In the genomic region with DNA sequence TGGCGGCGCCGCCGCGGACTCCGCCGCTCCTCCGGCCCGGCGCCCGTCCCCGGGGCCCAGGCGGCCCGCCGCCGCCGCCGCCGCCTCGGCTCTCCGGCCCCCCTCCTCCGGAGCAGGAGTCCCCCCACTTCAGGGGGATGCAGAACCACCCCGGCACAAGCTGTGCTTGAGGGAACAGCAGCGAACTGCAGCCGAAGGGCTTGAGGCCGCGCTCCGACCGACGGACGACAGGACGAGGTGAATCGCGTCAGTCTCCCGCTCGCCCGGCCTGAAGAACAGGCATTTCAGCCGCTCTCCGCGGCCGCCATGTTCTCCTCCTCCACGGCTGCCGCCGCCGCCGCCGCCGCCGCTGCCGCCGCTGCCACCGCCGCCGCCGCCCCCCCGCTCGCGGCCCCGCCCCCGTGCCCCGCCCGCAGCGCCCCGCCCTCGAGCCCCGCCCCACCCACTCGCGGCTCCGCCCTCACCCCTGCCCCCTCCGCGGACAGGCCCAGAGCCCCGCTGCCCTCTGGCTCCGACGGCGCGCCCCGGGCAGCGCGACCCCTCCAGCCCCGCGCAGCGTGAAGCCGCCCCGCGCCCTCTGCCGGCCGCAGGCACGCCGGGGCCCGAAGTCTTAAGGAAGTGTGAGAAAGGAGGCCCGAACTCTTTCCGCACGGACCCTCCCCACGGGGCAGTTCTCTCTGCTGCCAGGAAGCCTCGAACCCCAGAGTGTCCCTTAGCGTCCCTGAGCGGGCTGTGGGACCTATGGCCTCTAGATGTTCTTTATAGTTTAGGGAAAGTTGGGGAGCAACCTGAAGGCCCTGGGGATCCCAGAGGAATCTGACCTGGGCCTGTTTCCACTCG, we compare ENCODE assay signal across 8 mouse cellular contexts. TPM values are rescaled to one million over a fixed set of nuclear protein-coding genes. Genes with fewer than 3 reads are reported as not detected.
DNase-seq lines count a peak whose midpoint lies in the region; ATAC-seq lines count a peak whose summit lies in the region.

A gene (minus strand): TSS at position 351 of the 840 bp plus-strand sequence.

- no peaks in the 10 kb centered on the region for H3K36me3 ChIP-seq in forebrain, embryonic 10.5 days (replicated peaks)
- no peaks in the 10 kb centered on the region for H3K36me3 ChIP-seq in heart, embryonic 14.5 days (ENCODE audit: control insufficient read depth, insufficient read depth, low read length)
- H3K36me3 ChIP-seq in liver, embryonic 15.5 days (replicated peaks): no peaks in the 10 kb centered on the region
- H3K36me3 ChIP-seq in neural tube, embryonic 11.5 days (ENCODE audit: control insufficient read depth, insufficient read depth, low read length): no peaks in the 10 kb centered on the region
- no peaks in the 10 kb centered on the region for H3K36me3 ChIP-seq in stomach, embryonic 16.5 days (ENCODE audit: control insufficient read depth, insufficient read depth, low read length)

- peak within 1 kb of the TSS; percentile 78 for H3K4me2 ChIP-seq in heart, embryonic 14.5 days (ENCODE audit: low read length)
- H3K4me2 ChIP-seq in liver, embryonic 15.5 days: peak within 1 kb of the TSS; percentile 91
- peak within 1 kb of the TSS; percentile 80 for H3K4me2 ChIP-seq in neural tube, embryonic 11.5 days (ENCODE audit: low read depth)
- peak within 1 kb of the TSS; percentile 83 for H3K4me2 ChIP-seq in stomach, embryonic 16.5 days (ENCODE audit: low read depth, low read length)

- peak within 1 kb of the TSS; percentile 96 for H3K9ac ChIP-seq in heart, embryonic 14.5 days (ENCODE audit: low read length)
- peak within 1 kb of the TSS; percentile 74 for H3K9ac ChIP-seq in liver, embryonic 15.5 days
- peak within 1 kb of the TSS; percentile 96 for H3K9ac ChIP-seq in neural tube, embryonic 11.5 days (ENCODE audit: low read length)
- H3K9ac ChIP-seq in stomach, embryonic 16.5 days (ENCODE audit: low read length): peak within 1 kb of the TSS; percentile 90

- H3K4me1 ChIP-seq in brown adipose tissue, adult 24 weeks (ENCODE audit: control insufficient read depth, insufficient read depth, insufficient read length, low read length): peaks cover 5% of the 10 kb centered on the region; the same call in 1 of the 2 replicates
- peaks cover 19% of the 10 kb centered on the region for H3K4me1 ChIP-seq in forebrain, embryonic 10.5 days
- peaks cover 2 to 23% of the 10 kb centered on the region in 2 experiments; a peak in 3 of 4 replicates for H3K4me1 ChIP-seq in heart, embryonic 14.5 days (ENCODE audit: control insufficient read depth in 2 of 2, insufficient read depth in 2 of 2, low read length in 2 of 2)
- peaks cover 22% of the 10 kb centered on the region for H3K4me1 ChIP-seq in liver, embryonic 15.5 days (replicated peaks)
- peaks cover 8% of the 10 kb centered on the region for H3K4me1 ChIP-seq in neural tube, embryonic 11.5 days (ENCODE audit: control insufficient read depth, insufficient read depth, low read length)
- 0 out of 2 replicates have a peak, but pooled peaks cover 8% of the 10 kb centered on the region for H3K4me1 ChIP-seq in stomach, embryonic 16.5 days (ENCODE audit: control insufficient read depth, insufficient read depth, low read length)

- WGBS in forebrain, embryonic 10.5 days: 1% methylated on average over 79 of the region's 98 CpGs
- WGBS in heart, embryonic 14.5 days: under 1% methylated on average over 77 of the region's 98 CpGs
- under 1% methylated on average over 70 of the region's 98 CpGs for WGBS in liver, embryonic 15.5 days (ENCODE audit: insufficient replicate concordance)
- WGBS in neural tube, embryonic 11.5 days: under 1% methylated on average over 46 of the region's 98 CpGs
- 2% methylated on average over 70 of the region's 98 CpGs for WGBS in stomach, embryonic 16.5 days

- peak within 1 kb of the TSS; percentile 100 for H3K4me3 ChIP-seq in brown adipose tissue, adult 24 weeks (ENCODE audit: insufficient read depth, low read depth, low read length)
- H3K4me3 ChIP-seq in forebrain, embryonic 10.5 days: peak within 1 kb of the TSS; percentile 83
- peak within 1 kb of the TSS; percentile 73 to 97 for H3K4me3 ChIP-seq in heart, embryonic 14.5 days (ENCODE audit: control insufficient read depth in 1 of 2, insufficient read depth in 1 of 2, low read depth in 1 of 2, low read length in 2 of 2)
- peak within 1 kb of the TSS; percentile 81 for H3K4me3 ChIP-seq in liver, embryonic 15.5 days (replicated peaks)
- peak within 1 kb of the TSS; percentile 95 for H3K4me3 ChIP-seq in neural tube, embryonic 11.5 days (ENCODE audit: low read depth, low read length)
- H3K4me3 ChIP-seq in stomach, embryonic 16.5 days (replicated peaks; ENCODE audit: low read length): peak within 1 kb of the TSS; percentile 71

- peaks cover 57% of the 10 kb centered on the region for H3K27me3 ChIP-seq in forebrain, embryonic 10.5 days (ENCODE audit: poor library complexity, severe bottlenecking)
- H3K27me3 ChIP-seq in heart, embryonic 14.5 days (ENCODE audit: control insufficient read depth, insufficient read depth, low read length): no peaks in the 10 kb centered on the region; the same call in 1 of the 2 replicates
- peaks cover 80% of the 10 kb centered on the region for H3K27me3 ChIP-seq in liver, embryonic 15.5 days
- no peaks in the 10 kb centered on the region for H3K27me3 ChIP-seq in neural tube, embryonic 11.5 days (ENCODE audit: control insufficient read depth, insufficient read depth, low read length)
- H3K27me3 ChIP-seq in stomach, embryonic 16.5 days (ENCODE audit: control insufficient read depth, insufficient read depth, low read length): 0 out of 2 replicates have a peak, but pooled peaks cover 2% of the 10 kb centered on the region

- peak; percentile 87 for DNase-seq in CD4-positive, CD25-positive, alpha-beta regulatory T cell, adult 2 months (ENCODE audit: low read depth, low spot score)
- DNase-seq in forebrain, embryonic 10.5 days (ENCODE audit: extremely low spot score, low spot score): peak; percentile 73
- DNase-seq in kidney, postnatal 14 days: peak; percentile 87
- peak; percentile 77 for DNase-seq in neural tube, embryonic 11.5 days (ENCODE audit: low spot score)

- H3K27ac ChIP-seq in brown adipose tissue, adult 24 weeks (replicated peaks; ENCODE audit: low read depth, low read length): peak within 1 kb of the TSS; percentile 95
- peak within 1 kb of the TSS; percentile 93 for H3K27ac ChIP-seq in forebrain, embryonic 10.5 days
- H3K27ac ChIP-seq in heart, embryonic 14.5 days (replicated peaks in 1 of 2; ENCODE audit: control insufficient read depth in 1 of 2, insufficient read depth in 1 of 2, low read depth in 2 of 2, low read length in 2 of 2): peak within 1 kb of the TSS; percentile 96 to 97
- H3K27ac ChIP-seq in liver, embryonic 15.5 days (replicated peaks): peak within 1 kb of the TSS; percentile 61; the same call in 1 of the 2 replicates
- peak within 1 kb of the TSS; percentile 95 for H3K27ac ChIP-seq in neural tube, embryonic 11.5 days (ENCODE audit: low read depth, low read length)
- peak within 1 kb of the TSS; percentile 85 for H3K27ac ChIP-seq in stomach, embryonic 16.5 days (ENCODE audit: low read length)

- ATAC-seq in heart, embryonic 14.5 days (ENCODE audit: insufficient number of reproducible peaks, insufficient read depth, low FRiP score, low read depth): peak; percentile 88
- ATAC-seq in liver, embryonic 15.5 days (ENCODE audit: insufficient read depth): peak; percentile 80
- peak; percentile 78 for ATAC-seq in neural tube, embryonic 11.5 days (ENCODE audit: insufficient read depth, low FRiP score, low TSS enrichment)
- peak; percentile 90 for ATAC-seq in stomach, embryonic 16.5 days (ENCODE audit: insufficient read depth, low FRiP score)

- no peaks in the 10 kb centered on the region for H3K9me3 ChIP-seq in forebrain, embryonic 10.5 days
- no peaks in the 10 kb centered on the region for H3K9me3 ChIP-seq in heart, embryonic 14.5 days (ENCODE audit: control insufficient read depth, low read length)
- H3K9me3 ChIP-seq in liver, embryonic 15.5 days (replicated peaks): no peaks in the 10 kb centered on the region
- no peaks in the 10 kb centered on the region for H3K9me3 ChIP-seq in neural tube, embryonic 11.5 days (ENCODE audit: control insufficient read depth, low read length)
- no peaks in the 10 kb centered on the region for H3K9me3 ChIP-seq in stomach, embryonic 16.5 days (replicated peaks; ENCODE audit: control insufficient read depth, low read length)

RNA-seq across cellular contexts. Expression of the gene that starts here (rescaled TPM):
- polyA plus RNA-seq in brown adipose tissue, adult 24 weeks (2012; ENCODE audit: insufficient read depth, insufficient read length, missing spikeins): 25.2 and 32.9 TPM in 2 replicates
- polyA plus RNA-seq in forebrain, embryonic 10.5 days (2016; fragmentation: Nextera tagmentation; extraction: Ambion mirVana): 2.8 and 3.0 TPM in 2 replicates
- 14.7 and 14.9 TPM in 2 replicates for polyA plus RNA-seq in heart, embryonic 14.5 days (2014; fragmentation: Nextera tagmentation; extraction: Ambion mirVana)
- 1.3 and 1.5 TPM in 2 replicates for polyA plus RNA-seq in liver, embryonic 15.5 days (2015; fragmentation: Nextera tagmentation; extraction: Ambion mirVana)
- polyA plus RNA-seq in neural tube, embryonic 11.5 days (2014; fragmentation: Nextera tagmentation; extraction: Ambion mirVana): 8.6 and 9.3 TPM in 2 replicates
- polyA plus RNA-seq in stomach, embryonic 16.5 days (2015; fragmentation: Nextera tagmentation; extraction: Ambion mirVana): 5.3 and 5.6 TPM in 2 replicates

Comparison
In these comparisons a context has a peak if more than half of its experiments do, and no peak if none do; other contexts are left out.
1. Peak in every context shown above with its lines: DNase-seq, ATAC-seq, H3K4me3 ChIP-seq and H3K27ac ChIP-seq.